Mouse (Mus musculus) forebrain, postnatal 0 days (tissue): ENCODE results near the gene Hmx3. TPM values are rescaled to one million over a fixed set of nuclear protein-coding genes. Genes with fewer than 3 reads are reported as not detected.

Experiments
- ATAC-seq: fragments of 200-750 bp; cut with Nextera tagmentation; 2 replicates; pipeline ENCODE4 v1.8.0; 2017; ENCODE audit warnings: mild to moderate bottlenecking, moderate library complexity
- DNase-seq: peaks from one replicate; pipeline ENCODE4 v3.0.0-alpha.2; 2015
- H3K27ac ChIP-seq: fragments of 300-500 bp; sonication (generic); 2 replicates; pipeline ENCODE4 v1.5.1; 2014; ENCODE audit warnings: low read depth, mild to moderate bottlenecking, antibody characterized with exemption, low read length, moderate library complexity, mixed read lengths
- H3K27me3 ChIP-seq: fragments of 300-500 bp; sonication (generic); 2 replicates; pipeline ENCODE4 v1.6.1; 2014; ENCODE audit warnings: mild to moderate bottlenecking, low read length, mixed read lengths; ENCODE audit not compliant: insufficient read depth
- H3K36me3 ChIP-seq: fragments of 300-500 bp; sonication (generic); 2 replicates; pipeline ENCODE4 v1.6.1; 2014; ENCODE audit warnings: mild to moderate bottlenecking, moderate library complexity; ENCODE audit not compliant: insufficient read depth
- H3K4me1 ChIP-seq: fragments of 300-500 bp; sonication (generic); 2 replicates; pipeline ENCODE4 v1.6.1; 2014; ENCODE audit warnings: antibody characterized with exemption; ENCODE audit not compliant: insufficient read depth
- H3K4me2 ChIP-seq: fragments of 300-500 bp; sonication (generic); 2 replicates; pipeline ENCODE4 v1.6.1; 2014; ENCODE audit warnings: low read depth, mild to moderate bottlenecking, moderate library complexity
- H3K4me3 ChIP-seq: fragments of 300-500 bp; sonication (generic); 2 replicates; pipeline ENCODE4 v1.5.1; 2014; ENCODE audit warnings: low read depth, low read length, mixed read lengths
- H3K9ac ChIP-seq: fragments of 300-500 bp; sonication (generic); 2 replicates; pipeline ENCODE4 v1.6.1; 2014; ENCODE audit warnings: mild to moderate bottlenecking
- H3K9me3 ChIP-seq: fragments of 300-500 bp; sonication (generic); 2 replicates; pipeline ENCODE4 v1.6.1; 2016; ENCODE audit warnings: low read length
- CTCF ChIP-seq: sonication (generic); IDR thresholded peaks from 2 replicates; pipeline ENCODE4 v1.5.1; 2016; ENCODE audit warnings: antibody characterized with exemption, control low read depth, low read depth
- WGBS: fragments of 180-500 bp; shearing (Covaris S2); extraction: QIAGEN DNeasy Blood & Tissue Kit; methylation state at CpG from one replicate; pipeline ENCODE4 v1.1.7; 2014; 5-methylcytosine and 5-hydroxymethylcytosine counted together
- polyA plus RNA-seq: library from polyadenylated mRNA; unstranded; fragments of >200 nt; fragmentation: Nextera tagmentation; extraction: Ambion mirVana; gene quantifications from 2 replicates; pipeline ENCODE4 v1.2.1, GENCODE M21; 2015
- total RNA-seq: library from RNA; depleted of rRNA; stranded (reverse); fragments of >200 nt; gene quantifications from 2 replicates; pipeline ENCODE4 v1.2.3, GENCODE M21; 2014

Hmx3 gene
- total and polyA plus RNA-seq, 2 experiments from 2014 or later: 0.62 to 1.6 TPM

DNA sequence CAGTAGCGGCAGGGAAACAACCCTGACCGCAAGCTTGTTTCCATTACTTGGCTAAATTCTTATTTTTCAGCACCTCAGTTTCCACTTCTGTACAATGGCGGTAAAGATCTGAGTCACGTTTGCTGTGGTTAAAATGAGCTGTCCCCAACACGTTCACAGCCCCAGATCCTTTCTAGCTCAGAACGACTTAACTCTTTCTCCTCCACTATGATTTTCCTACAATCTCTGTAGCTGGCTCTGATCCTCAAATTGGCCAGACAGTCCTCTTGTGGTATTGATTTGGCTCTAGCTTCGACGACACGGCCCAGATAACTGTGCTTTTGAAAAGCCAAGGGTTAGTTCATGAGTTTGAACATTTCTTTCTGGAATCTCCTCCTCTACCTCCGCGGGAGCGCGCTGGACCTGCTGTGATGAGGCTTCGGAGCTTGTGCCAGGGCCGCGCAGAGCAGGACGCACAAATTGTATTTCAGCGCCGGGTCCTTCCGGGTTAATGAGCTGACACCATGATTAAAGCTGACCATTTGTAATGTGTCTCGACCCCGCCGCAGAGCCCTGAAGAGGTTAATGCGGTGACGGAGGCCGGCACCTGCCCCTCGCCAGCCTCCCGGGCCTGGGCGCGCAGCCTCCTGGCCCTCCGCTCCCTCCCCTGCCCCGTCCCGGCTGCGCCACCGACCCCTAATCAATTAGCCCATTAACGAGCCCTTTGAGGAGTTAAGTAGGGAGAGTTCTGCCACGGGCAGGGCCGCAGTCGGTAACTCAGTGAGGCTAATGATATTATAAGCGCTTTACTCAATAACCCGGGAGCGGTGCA lies 9.5 kb downstream of the Hmx3 start:
- no peak for DNase-seq
- TF ChIP-seq CTCF: no peak
- H3K4me2 ChIP-seq: no peak overlapping the region
- H3K4me1 ChIP-seq: no peaks in the 10 kb centered on the region
- H3K9me3 ChIP-seq: no peaks in the 10 kb centered on the region
- H3K9ac ChIP-seq: no peak overlapping the region
- H3K4me3 ChIP-seq: no peak overlapping the region
- no peak overlapping the region for H3K27ac ChIP-seq
- no peak for ATAC-seq
- peaks cover 75% of the 10 kb centered on the region for H3K27me3 ChIP-seq
- 1% methylated on average over 41 of the region's 42 CpGs for WGBS
- no peaks in the 10 kb centered on the region for H3K36me3 ChIP-seq

DNA sequence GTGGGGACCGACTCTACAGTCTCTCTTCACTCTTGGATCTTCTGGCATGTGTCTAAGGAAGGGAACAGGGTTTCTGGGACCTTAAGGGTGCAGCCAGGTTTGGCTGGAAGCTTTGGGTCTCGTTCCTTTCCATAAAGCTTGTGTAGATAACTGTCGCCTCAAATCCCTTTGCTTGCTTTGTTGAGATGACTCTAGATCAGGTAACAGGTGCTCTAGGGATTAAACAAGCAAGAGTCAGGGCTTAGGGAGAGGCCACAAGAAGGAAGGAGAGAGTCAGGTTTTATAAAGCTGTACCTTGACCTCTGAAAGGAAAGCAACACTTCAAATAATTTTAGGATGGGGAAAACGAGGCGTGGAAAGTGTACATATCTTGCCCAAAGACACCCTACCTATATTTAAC lies 10.1 kb downstream of the Hmx3 start:
- H3K4me3 ChIP-seq: no peak overlapping the region
- H3K9ac ChIP-seq: no peak overlapping the region
- no peak overlapping the region for H3K27ac ChIP-seq
- ATAC-seq (no peak), DNase-seq (peak; percentile 36)
- peaks cover 75% of the 10 kb centered on the region for H3K27me3 ChIP-seq
- H3K4me2 ChIP-seq: no peak overlapping the region
- no peak for TF ChIP-seq CTCF
- 4% methylated on average over 5 of the region's 5 CpGs for WGBS
- H3K36me3 ChIP-seq: no peaks in the 10 kb centered on the region
- no peaks in the 10 kb centered on the region for H3K4me1 ChIP-seq
- no peaks in the 10 kb centered on the region for H3K9me3 ChIP-seq

GRCm38 (mm10) chr7:131553771-131554175 lies 11.1 kb downstream of the Hmx3 start:
- 0% methylated on average over 39 of the region's 39 CpGs for WGBS

GRCm38 (mm10) chr7:131554341-131555180 lies 11.9 kb downstream of the Hmx3 start:
- Histone ChIP-seq H3K36me3 (no peaks in the 10 kb centered on the region), H3K4me1 (no peaks in the 10 kb centered on the region), H3K4me3 (no peak overlapping the region), H3K27me3 (peaks cover 74% of the 10 kb centered on the region), H3K9me3 (no peaks in the 10 kb centered on the region), H3K4me2 (peak overlapping the region; percentile 23; the same call in 1 of the 2 replicates), H3K27ac (no peak overlapping the region), H3K9ac (no peak overlapping the region)
- peak; percentile 35 for DNase-seq
- ATAC-seq: peak; percentile 10; the same call in 1 of the 2 replicates
- TF ChIP-seq CTCF: no peak
- WGBS: under 1% methylated on average over 45 of the region's 45 CpGs

More at GRCm38 (mm10) chr7:131553771-131554175, 11.1 kb downstream of the Hmx3 start:
- Histone ChIP-seq H3K27ac (no peak overlapping the region), H3K4me2 (peak overlapping the region; percentile 23; the same call in 1 of the 2 replicates), H3K4me1 (no peaks in the 10 kb centered on the region), H3K27me3 (peaks cover 73% of the 10 kb centered on the region), H3K4me3 (no peak overlapping the region), H3K36me3 (no peaks in the 10 kb centered on the region), H3K9me3 (no peaks in the 10 kb centered on the region), H3K9ac (no peak overlapping the region)
- ATAC-seq: peak; percentile 10; the same call in 1 of the 2 replicates
- no peak for DNase-seq
- TF ChIP-seq CTCF: no peak

GRCm38 (mm10) chr7:131555301-131556081 lies 12.8 kb downstream of the Hmx3 start:
- WGBS: 2% methylated on average over 68 of the region's 68 CpGs

GRCm38 (mm10) chr7:131556116-131556515 lies 13.4 kb downstream of the Hmx3 start:
- Histone ChIP-seq H3K4me1 (peaks cover 4% of the 10 kb centered on the region), H3K4me2 (no peak overlapping the region), H3K9ac (no peak overlapping the region), H3K9me3 (no peaks in the 10 kb centered on the region), H3K27me3 (peaks cover 59% of the 10 kb centered on the region), H3K4me3 (no peak overlapping the region), H3K36me3 (no peaks in the 10 kb centered on the region), H3K27ac (no peak overlapping the region)
- TF ChIP-seq CTCF: no peak
- under 1% methylated on average over 9 of the region's 9 CpGs for WGBS
- DNase-seq: no peak
- ATAC-seq: no peak

More at GRCm38 (mm10) chr7:131555301-131556081, 12.8 kb downstream of the Hmx3 start:
- 0 out of 2 replicates have a peak, but pooled peaks have one; percentile 20 for TF ChIP-seq CTCF
- Histone ChIP-seq H3K9me3 (no peaks in the 10 kb centered on the region), H3K4me3 (no peak overlapping the region), H3K4me1 (no peaks in the 10 kb centered on the region), H3K9ac (no peak overlapping the region), H3K27ac (no peak overlapping the region), H3K27me3 (peaks cover 65% of the 10 kb centered on the region), H3K36me3 (no peaks in the 10 kb centered on the region), H3K4me2 (no peak overlapping the region)
- DNase-seq (peak; percentile 55), ATAC-seq (no peak)
